Mouse (Mus musculus): ENCODE results near the gene Vps33b.

DNA sequence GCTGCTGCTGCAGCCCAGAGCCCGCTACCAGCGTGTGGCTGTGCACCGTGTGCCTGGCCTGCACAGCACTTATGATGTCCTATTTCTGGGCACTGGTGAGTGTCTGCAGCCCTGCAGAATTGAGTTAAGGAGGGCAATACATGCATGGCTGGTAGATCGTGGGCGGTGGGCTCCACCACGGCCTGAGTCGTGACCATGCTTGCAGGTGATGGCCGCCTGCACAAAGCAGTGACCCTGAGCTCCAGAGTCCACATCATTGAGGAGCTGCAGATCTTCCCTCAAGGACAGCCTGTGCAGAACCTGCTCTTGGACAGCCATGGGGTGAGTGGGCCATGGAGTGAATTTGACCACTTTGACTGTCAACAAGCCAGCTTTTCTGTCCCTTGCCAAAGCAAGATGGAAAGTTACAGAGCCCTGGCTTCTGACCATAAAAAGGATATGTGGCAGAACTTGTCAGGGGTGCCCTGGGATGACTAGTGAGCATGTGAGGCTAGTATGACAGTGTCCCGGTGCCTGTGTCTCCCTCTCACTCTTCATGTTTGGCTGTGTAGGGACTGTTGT is 49.1 kb upstream of the Vps33b start:
- no peak for TF ChIP-seq EP300 (IDR thresholded peaks at IDR 0.05)
- no peak for TF ChIP-seq CTCF (IDR thresholded peaks at IDR 0.05)
